Mouse (Mus musculus): ENCODE results near the gene F12.

- TF ChIP-seq GATA1 (IDR thresholded peaks at IDR 0.05; ENCODE audit: low read length) (no peak), TAL1 (IDR thresholded peaks at IDR 0.05; ENCODE audit: low read length) (no peak)
Observed at GRCm38 (mm10) chr13:55462965-55463364, 36.4 kb upstream of the F12 start.
